Mouse (Mus musculus): Measurements from ENCODE around the gene S100a14.

DNA sequence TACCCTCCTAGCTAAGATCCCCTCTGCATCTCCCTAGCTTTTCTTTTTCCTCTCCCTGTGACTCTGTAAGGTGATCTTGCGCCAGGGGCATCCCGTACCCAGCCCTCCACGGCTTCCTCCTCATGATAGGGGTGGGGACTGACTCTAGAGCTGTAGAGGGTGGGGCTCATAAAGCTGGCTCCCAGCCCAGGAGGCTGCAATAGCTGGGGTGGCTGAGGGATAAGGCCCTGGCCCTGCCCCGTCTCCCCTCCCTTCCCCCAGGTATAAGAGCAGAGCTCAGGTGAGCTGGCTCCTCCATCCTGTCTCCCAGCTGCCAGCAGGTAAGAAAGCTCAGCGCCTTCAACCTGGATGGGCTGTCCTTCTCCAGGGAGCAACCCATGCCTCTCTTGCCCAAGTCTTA, at the start of gene S100a14:
- TF ChIP-seq CTCF (IDR thresholded peaks at IDR 0.05; ENCODE audit: control insufficient read depth, insufficient read depth, insufficient read length): no peak
- no peak for TF ChIP-seq MAX (IDR thresholded peaks at IDR 0.05)
- TF ChIP-seq MYOG (IDR thresholded peaks at IDR 0.05; ENCODE audit: control insufficient read depth, extremely low read depth, insufficient read length): no peak

All from C2C12 (cell line).